Comparison of ENCODE assay signal across 8 mouse cellular contexts in the genomic region with DNA sequence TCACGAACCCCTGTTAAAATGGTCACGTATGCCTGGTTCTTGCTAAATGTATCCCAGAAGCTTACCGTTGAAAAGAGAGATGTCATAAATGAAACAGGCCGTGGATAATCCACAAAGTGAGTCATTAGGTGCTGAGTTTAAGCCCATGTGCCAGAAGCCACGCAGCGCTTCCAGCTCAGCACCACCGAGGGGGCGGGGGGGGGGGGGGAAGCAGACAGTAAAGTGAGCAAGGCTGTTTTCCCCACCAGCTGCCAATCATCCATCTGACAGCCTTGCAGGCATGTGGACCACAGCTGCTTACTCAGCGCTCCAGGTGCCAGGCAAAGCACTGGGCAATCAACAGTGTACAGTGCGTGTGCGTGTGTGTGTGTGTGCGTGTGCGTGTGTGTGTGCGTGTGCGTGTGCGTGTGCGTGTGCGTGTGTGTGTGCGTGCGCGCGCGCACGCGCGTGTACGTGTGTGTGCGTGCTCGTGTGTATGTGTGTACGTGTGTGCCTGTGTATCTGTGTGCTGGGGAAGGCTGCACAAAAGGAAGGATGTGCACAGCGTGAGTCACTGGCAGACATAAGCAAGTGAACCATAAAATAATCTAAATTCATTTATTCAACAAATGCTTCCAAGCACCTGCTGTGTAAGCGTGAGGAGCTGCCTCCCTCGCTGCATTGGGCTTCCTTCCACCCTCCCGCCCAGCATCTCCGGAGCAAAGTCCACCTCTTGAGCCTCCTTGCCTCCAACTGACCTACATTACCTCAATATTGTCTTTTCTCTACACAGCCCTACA. TPM values are rescaled to one million over a fixed set of nuclear protein-coding genes. Genes with fewer than 3 reads are reported as not detected.
DNase-seq lines count a peak whose midpoint lies in the region; ATAC-seq and TF ChIP-seq lines count a peak whose summit lies in the region.

No protein-coding gene starts in this region.

- no peak overlapping the region for H3K9ac ChIP-seq in lung, embryonic 15.5 days
- no peak overlapping the region for H3K9ac ChIP-seq in hindbrain, embryonic 15.5 days

- no peak overlapping the region for H3K4me3 ChIP-seq in lung, embryonic 15.5 days
- no peak overlapping the region for H3K4me3 ChIP-seq in lung, adult 2 months (replicated peaks; ENCODE audit: extremely low read depth, low read depth, low read length)
- no peak overlapping the region for H3K4me3 ChIP-seq in hindbrain, embryonic 15.5 days

- no peaks in the 10 kb centered on the region for H3K9me3 ChIP-seq in lung, embryonic 15.5 days
- no peaks in the 10 kb centered on the region for H3K9me3 ChIP-seq in hindbrain, embryonic 15.5 days

- peaks cover 48% of the 10 kb centered on the region for H3K27me3 ChIP-seq in lung, embryonic 15.5 days
- peaks cover 11% of the 10 kb centered on the region for H3K27me3 ChIP-seq in hindbrain, embryonic 15.5 days

- DNase-seq in cerebellum, adult 11-12 months = peak; percentile 33
- no peak for DNase-seq in lung, adult 2 months
- DNase-seq in naive thymus-derived CD4-positive, alpha-beta T cell, adult 2 months (ENCODE audit: low read depth) = peak; percentile 7
- no peak for DNase-seq in thymus, postnatal 25 days
- no peak for DNase-seq in natural killer cell, adult 2 months (ENCODE audit: low spot score in 2 of 2)

- H3K4me2 ChIP-seq in lung, embryonic 15.5 days = peak overlapping the region; percentile 24; the same call in 1 of the 2 replicates
- H3K4me2 ChIP-seq in hindbrain, embryonic 15.5 days = peak overlapping the region; percentile 35

- peaks cover 10% of the 10 kb centered on the region; the same call in 1 of the 2 replicates for H3K4me1 ChIP-seq in lung, embryonic 15.5 days
- no peaks in the 10 kb centered on the region for H3K4me1 ChIP-seq in lung, adult 2 months (ENCODE audit: control insufficient read depth, insufficient read depth, low read length)
- peaks cover 32% of the 10 kb centered on the region for H3K4me1 ChIP-seq in hindbrain, embryonic 15.5 days (replicated peaks)

- H3K36me3 ChIP-seq in lung, embryonic 15.5 days = no peaks in the 10 kb centered on the region
- H3K36me3 ChIP-seq in hindbrain, embryonic 15.5 days = no peaks in the 10 kb centered on the region

- H3K27ac ChIP-seq in lung, embryonic 15.5 days = no peak overlapping the region
- peak overlapping the region; percentile 30; the same call in 1 of the 2 replicates for H3K27ac ChIP-seq in hindbrain, embryonic 15.5 days (replicated peaks)

- TF ChIP-seq CTCF in lung, adult 2 months (IDR thresholded peaks at IDR 0.05; ENCODE audit: insufficient read depth, low read length) = no peak

- WGBS in lung, embryonic 15.5 days = 59% methylated on average over 35 of the region's 35 CpGs
- 57% methylated on average over 35 of the region's 35 CpGs for WGBS in lung, adult 2 months
- WGBS in hindbrain, embryonic 15.5 days = 52% methylated on average over 35 of the region's 35 CpGs

- no peak for ATAC-seq in cerebellum, adult (ENCODE audit: insufficient number of reproducible peaks, low FRiP score, low TSS enrichment)
- ATAC-seq in lung, embryonic 15.5 days (ENCODE audit: borderline replicate concordance, extremely low read depth, low FRiP score, low TSS enrichment) = no peak; the same call in 1 of the 2 replicates
- peak; percentile 49 for ATAC-seq in hindbrain, embryonic 15.5 days (ENCODE audit: low FRiP score, low read depth)

- TF ChIP-seq POLR2A in lung, adult 2 months (IDR thresholded peaks at IDR 0.05; ENCODE audit: borderline replicate concordance, extremely low read depth, low read depth, low read length) = no peak

RNA-seq across cellular contexts. Expression of a gene that starts 31.4 kb away (rescaled TPM):
- polyA plus RNA-seq in lung, embryonic 15.5 days (2015; fragmentation: Nextera tagmentation; extraction: Ambion mirVana) = 816 and 841 TPM in 2 replicates
- polyA plus RNA-seq in lung, adult 2 months (2012; rRNA removed) = 390 and 404 TPM in 2 replicates
- polyA plus RNA-seq in hindbrain, embryonic 15.5 days (2015; fragmentation: Nextera tagmentation; extraction: Ambion mirVana) = 747 and 837 TPM in 2 replicates

RNA-seq across cellular contexts. Expression of a gene that starts 38.3 kb away (rescaled TPM):
- polyA plus RNA-seq in lung, embryonic 15.5 days (2015; fragmentation: Nextera tagmentation; extraction: Ambion mirVana) = 11.7 and 13.5 TPM in 2 replicates
- polyA plus RNA-seq in lung, adult 2 months (2012; rRNA removed) = 19.0 and 20.8 TPM in 2 replicates
- polyA plus RNA-seq in hindbrain, embryonic 15.5 days (2015; fragmentation: Nextera tagmentation; extraction: Ambion mirVana) = 31.6 and 35.1 TPM in 2 replicates

Comparison
In these comparisons a context has a peak if more than half of its experiments do, and no peak if none do; other contexts are left out.
1. DNase-seq: peak in cerebellum, adult 11-12 months (single experiment) and naive thymus-derived CD4-positive, alpha-beta T cell, adult 2 months (single experiment); none in lung, adult 2 months (single experiment), thymus, postnatal 25 days (single experiment) and natural killer cell, adult 2 months (0 of 2).